Mouse (Mus musculus): ENCODE measurements around the gene Fggy. TPM values are rescaled to one million over a fixed set of nuclear protein-coding genes. Genes with fewer than 3 reads are reported as not detected.

Gene Fggy
- polyA plus RNA-seq (2012; rRNA removed), result 9.4 and 14.9 TPM in 2 replicates
- polyA plus RNA-seq (2014; fragmentation: Nextera tagmentation; extraction: Ambion mirVana), result 19.3 and 21.5 TPM in 2 replicates

GRCm38 (mm10) chr4:95557333-95557956 lies at the start of gene Fggy:
Gene Fggy (plus strand): TSS chr4:95557507.
- Histone ChIP-seq H3K4me1 (replicated peaks; ENCODE audit: control insufficient read depth in 2 of 2, insufficient read depth in 2 of 2, low read length in 1 of 2) (peaks cover 0 to 6% of the 10 kb centered on the region in 2 experiments; a peak in 2 of 4 replicates), H3K9me3 (ENCODE audit: control insufficient read depth, low read length) (no peaks in the 10 kb centered on the region), H3K4me2 (ENCODE audit: low read depth) (peak within 1 kb of the TSS; percentile 63), H3K9ac (replicated peaks) (no peak within 1 kb of the TSS), H3K27ac (no peak within 1 kb of the TSS), H3K27me3 (ENCODE audit: control insufficient read depth, insufficient read depth, low read length) (no peaks in the 10 kb centered on the region), H3K4me3 (ENCODE audit: insufficient read depth in 1 of 2, low read depth in 2 of 2, low read length in 2 of 2) (peak within 1 kb of the TSS; percentile 44 to 58), H3K36me3 (replicated peaks; ENCODE audit: control insufficient read depth, insufficient read depth, low read depth) (no peaks in the 10 kb centered on the region)
- TF ChIP-seq CTCF (IDR thresholded peaks at IDR 0.05; ENCODE audit: low read depth) (0 out of 2 replicates have a peak, but pooled peaks have one; percentile 17), EP300 (IDR thresholded peaks at IDR 0.05; ENCODE audit: low read depth) (no peak)
- 22% methylated on average over 12 of the region's 12 CpGs for WGBS (ENCODE audit: insufficient replicate concordance)
- peak; percentile 77 to 81 (median 80) for DNase-seq (ENCODE audit: low read depth in 3 of 3, low spot score in 3 of 3)
- ATAC-seq (ENCODE audit: insufficient read depth), result peak; percentile 99

- WGBS (ENCODE audit: insufficient replicate concordance), result 73% methylated on average over 4 of the region's 4 CpGs
- no peak for DNase-seq (ENCODE audit: low read depth in 3 of 3, low spot score in 3 of 3)
- no peaks in the 10 kb centered on the region for H3K27me3 ChIP-seq (ENCODE audit: control insufficient read depth, insufficient read depth, low read length)
- no peak overlapping the region for H3K9ac ChIP-seq (replicated peaks)
- no peak for ATAC-seq (ENCODE audit: insufficient read depth)
- no peak overlapping the region for H3K27ac ChIP-seq
- H3K9me3 ChIP-seq (ENCODE audit: control insufficient read depth, low read length), result no peaks in the 10 kb centered on the region
- no peaks in the 10 kb centered on the region for H3K4me1 ChIP-seq (replicated peaks; ENCODE audit: control insufficient read depth in 2 of 2, insufficient read depth in 2 of 2, low read length in 1 of 2)
- H3K36me3 ChIP-seq (replicated peaks; ENCODE audit: control insufficient read depth, insufficient read depth, low read depth), result no peaks in the 10 kb centered on the region
- H3K4me2 ChIP-seq (ENCODE audit: low read depth), result no peak overlapping the region
- TF ChIP-seq CTCF (IDR thresholded peaks at IDR 0.05; ENCODE audit: low read depth), result no peak
- H3K4me3 ChIP-seq (ENCODE audit: insufficient read depth in 1 of 2, low read depth in 2 of 2, low read length in 2 of 2), result no peak overlapping the region
Observed at GRCm38 (mm10) chr4:95507946-95508311, 49.4 kb upstream of the Fggy start.

GRCm38 (mm10) chr4:95518382-95518781 lies 38.9 kb upstream of the Fggy start:
- H3K36me3 ChIP-seq (replicated peaks; ENCODE audit: control insufficient read depth, insufficient read depth, low read depth), result no peaks in the 10 kb centered on the region
- H3K4me2 ChIP-seq (ENCODE audit: low read depth), result no peak overlapping the region
- no peak overlapping the region for H3K4me3 ChIP-seq (ENCODE audit: insufficient read depth in 1 of 2, low read depth in 2 of 2, low read length in 2 of 2)
- TF ChIP-seq CTCF (IDR thresholded peaks at IDR 0.05; ENCODE audit: low read depth), result no peak
- H3K9ac ChIP-seq (replicated peaks), result no peak overlapping the region
- DNase-seq (ENCODE audit: low read depth in 3 of 3, low spot score in 3 of 3) (no peak), ATAC-seq (ENCODE audit: insufficient read depth) (no peak)
- H3K27me3 ChIP-seq (ENCODE audit: control insufficient read depth, insufficient read depth, low read length), result no peaks in the 10 kb centered on the region
- H3K4me1 ChIP-seq (replicated peaks; ENCODE audit: control insufficient read depth in 2 of 2, insufficient read depth in 2 of 2, low read length in 1 of 2), result no peaks in the 10 kb centered on the region
- no peak overlapping the region for H3K27ac ChIP-seq
- H3K9me3 ChIP-seq (ENCODE audit: control insufficient read depth, low read length), result no peaks in the 10 kb centered on the region
- WGBS (ENCODE audit: insufficient replicate concordance), result 52% methylated on average over 1 of the region's 1 CpGs

- no peaks in the 10 kb centered on the region for H3K9me3 ChIP-seq (ENCODE audit: control insufficient read depth, low read length)
- TF ChIP-seq EP300 (IDR thresholded peaks at IDR 0.05; ENCODE audit: low read depth) (no peak), CTCF (IDR thresholded peaks at IDR 0.05; ENCODE audit: low read depth) (no peak)
- no peaks in the 10 kb centered on the region for H3K4me1 ChIP-seq (replicated peaks; ENCODE audit: control insufficient read depth in 2 of 2, insufficient read depth in 2 of 2, low read length in 1 of 2)
- H3K36me3 ChIP-seq (replicated peaks; ENCODE audit: control insufficient read depth, insufficient read depth, low read depth), result no peaks in the 10 kb centered on the region
- no peak overlapping the region for H3K4me3 ChIP-seq (ENCODE audit: insufficient read depth in 1 of 2, low read depth in 2 of 2, low read length in 2 of 2)
- no peak overlapping the region for H3K9ac ChIP-seq (replicated peaks)
- WGBS (ENCODE audit: insufficient replicate concordance), result 52% methylated on average over 4 of the region's 4 CpGs
- ATAC-seq (ENCODE audit: insufficient read depth) (no peak), DNase-seq (ENCODE audit: low read depth in 3 of 3, low spot score in 3 of 3) (no peak)
- no peak overlapping the region for H3K4me2 ChIP-seq (ENCODE audit: low read depth)
- H3K27ac ChIP-seq, result no peak overlapping the region
- no peaks in the 10 kb centered on the region for H3K27me3 ChIP-seq (ENCODE audit: control insufficient read depth, insufficient read depth, low read length)
Observed at GRCm38 (mm10) chr4:95519975-95520642, 37.2 kb upstream of the Fggy start.

GRCm38 (mm10) chr4:95520643-95521032 lies 36.7 kb upstream of the Fggy start:
- TF ChIP-seq EP300 (IDR thresholded peaks at IDR 0.05; ENCODE audit: low read depth) (no peak), CTCF (IDR thresholded peaks at IDR 0.05; ENCODE audit: low read depth) (no peak)
- H3K4me1 ChIP-seq (replicated peaks; ENCODE audit: control insufficient read depth in 2 of 2, insufficient read depth in 2 of 2, low read length in 1 of 2), result no peaks in the 10 kb centered on the region
- no peaks in the 10 kb centered on the region for H3K9me3 ChIP-seq (ENCODE audit: control insufficient read depth, low read length)
- H3K27ac ChIP-seq, result no peak overlapping the region
- no peak overlapping the region for H3K9ac ChIP-seq (replicated peaks)
- DNase-seq (ENCODE audit: low read depth in 3 of 3, low spot score in 3 of 3) (no peak), ATAC-seq (ENCODE audit: insufficient read depth) (no peak)
- no peak overlapping the region for H3K4me2 ChIP-seq (ENCODE audit: low read depth)
- WGBS (ENCODE audit: insufficient replicate concordance), result 63% methylated on average over 2 of the region's 2 CpGs
- no peak overlapping the region for H3K4me3 ChIP-seq (ENCODE audit: insufficient read depth in 1 of 2, low read depth in 2 of 2, low read length in 2 of 2)
- no peaks in the 10 kb centered on the region for H3K36me3 ChIP-seq (replicated peaks; ENCODE audit: control insufficient read depth, insufficient read depth, low read depth)
- H3K27me3 ChIP-seq (ENCODE audit: control insufficient read depth, insufficient read depth, low read length), result no peaks in the 10 kb centered on the region

Measured in liver, embryonic 14.5 days (tissue).